Mouse (Mus musculus): Measurements from ENCODE around the gene Nmnat3. TPM values are rescaled to one million over a fixed set of nuclear protein-coding genes. Genes with fewer than 3 reads are reported as not detected.

The Nmnat3 gene
- polyA plus RNA-seq, 1 experiment from 2014 or later = 10.2 TPM

- Histone ChIP-seq H3K4me2 (no peak overlapping the region), H3K27me3 (no peaks in the 10 kb centered on the region), H3K4me3 (no peak overlapping the region), H3K27ac (no peak overlapping the region), H3K9ac (no peak overlapping the region), H3K36me3 (no peaks in the 10 kb centered on the region), H3K4me1 (replicated peaks) (peaks cover 8% of the 10 kb centered on the region), H3K9me3 (replicated peaks) (no peaks in the 10 kb centered on the region)
- 44% methylated on average over 5 of the region's 5 CpGs for WGBS
- no peak for ATAC-seq (replicated peaks; ENCODE audit: insufficient number of reproducible peaks, insufficient read depth, low FRiP score, low read depth)
Measured at GRCm38 (mm10) chr9:98442638-98443037, 155.4 kb downstream of the Nmnat3 start.

GRCm38 (mm10) chr9:98445359-98446149 is 158.3 kb downstream of the Nmnat3 start:
- H3K4me2 ChIP-seq = no peak overlapping the region
- H3K4me3 ChIP-seq = no peak overlapping the region
- H3K4me1 ChIP-seq (replicated peaks) = peaks cover 8% of the 10 kb centered on the region
- ATAC-seq (replicated peaks; ENCODE audit: insufficient number of reproducible peaks, insufficient read depth, low FRiP score, low read depth) = no peak
- 72% methylated on average over 9 of the region's 9 CpGs for WGBS
- H3K27ac ChIP-seq = no peak overlapping the region
- no peaks in the 10 kb centered on the region for H3K36me3 ChIP-seq
- H3K9ac ChIP-seq = no peak overlapping the region
- H3K9me3 ChIP-seq (replicated peaks) = no peaks in the 10 kb centered on the region
- H3K27me3 ChIP-seq = no peaks in the 10 kb centered on the region

DNA sequence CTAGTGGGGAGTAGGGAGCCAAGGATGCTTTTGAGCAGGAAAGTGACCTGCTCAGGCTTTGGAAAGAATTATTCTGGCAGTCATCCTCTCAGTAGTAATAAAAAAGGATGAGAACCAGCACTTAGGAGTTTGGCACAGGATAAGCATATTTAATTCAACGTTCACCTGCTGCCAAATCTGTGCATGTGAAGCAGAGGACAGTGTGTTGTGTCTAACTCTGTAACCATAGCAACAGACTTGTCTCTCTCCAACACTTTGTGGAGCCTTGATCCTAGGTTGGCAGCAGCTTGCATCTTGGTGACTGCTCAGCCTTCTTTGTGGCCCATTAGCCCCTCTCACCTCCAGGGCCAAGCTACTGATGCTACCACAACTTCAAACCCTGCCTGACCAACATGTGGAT is 163.7 kb downstream of the Nmnat3 start:
- Histone ChIP-seq H3K27ac (no peak overlapping the region), H3K36me3 (no peaks in the 10 kb centered on the region), H3K9me3 (replicated peaks) (no peaks in the 10 kb centered on the region), H3K9ac (no peak overlapping the region), H3K27me3 (no peaks in the 10 kb centered on the region), H3K4me1 (replicated peaks) (no peaks in the 10 kb centered on the region), H3K4me2 (no peak overlapping the region), H3K4me3 (no peak overlapping the region)
- ATAC-seq (replicated peaks; ENCODE audit: insufficient number of reproducible peaks, insufficient read depth, low FRiP score, low read depth) = no peak
- 59% methylated on average over 1 of the region's 1 CpGs for WGBS

DNA sequence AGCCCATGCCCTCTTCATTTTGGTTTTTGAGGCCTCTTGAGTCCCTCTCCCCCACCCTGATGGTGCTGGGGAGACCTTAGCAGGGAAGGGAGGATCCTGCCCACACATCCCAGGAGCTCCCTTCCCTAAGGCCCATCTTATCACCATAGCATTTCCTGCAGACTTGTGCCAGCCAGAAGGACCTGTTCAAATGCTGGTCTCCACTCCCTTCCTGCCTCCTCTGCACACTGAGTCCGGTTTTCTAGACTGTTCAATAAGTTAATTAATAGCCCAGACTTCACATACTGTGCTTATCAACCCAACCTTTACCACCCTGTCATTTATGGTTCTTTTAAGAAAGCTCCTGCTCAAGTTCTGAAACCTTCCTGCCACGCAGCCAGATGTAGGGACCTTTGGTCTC is 179.5 kb downstream of the Nmnat3 start:
- no peak for ATAC-seq (replicated peaks; ENCODE audit: insufficient number of reproducible peaks, insufficient read depth, low FRiP score, low read depth)
- Histone ChIP-seq H3K9ac (no peak overlapping the region), H3K4me3 (no peak overlapping the region), H3K27ac (no peak overlapping the region), H3K4me1 (replicated peaks) (no peaks in the 10 kb centered on the region), H3K4me2 (no peak overlapping the region), H3K36me3 (no peaks in the 10 kb centered on the region), H3K9me3 (replicated peaks) (no peaks in the 10 kb centered on the region), H3K27me3 (no peaks in the 10 kb centered on the region)
- 55% methylated on average over 2 of the region's 2 CpGs for WGBS

Other genes with a start within 250 kb of the Nmnat3 start
- gene Rbp1, start 135.5 kb downstream of the Nmnat3 start, polyA plus RNA-seq (2015; fragmentation: Nextera tagmentation; extraction: Ambion mirVana) = 51.7 and 53.7 TPM in 2 replicates
- gene Rbp2, start 198.7 kb downstream of the Nmnat3 start, polyA plus RNA-seq (2015; fragmentation: Nextera tagmentation; extraction: Ambion mirVana) = 0.33 TPM in 1 of 2 replicates, not detected in the other

Data from heart, embryonic 15.5 days (tissue).